Comparison of ENCODE assay signal across 24 mouse cellular contexts in the genomic region with DNA sequence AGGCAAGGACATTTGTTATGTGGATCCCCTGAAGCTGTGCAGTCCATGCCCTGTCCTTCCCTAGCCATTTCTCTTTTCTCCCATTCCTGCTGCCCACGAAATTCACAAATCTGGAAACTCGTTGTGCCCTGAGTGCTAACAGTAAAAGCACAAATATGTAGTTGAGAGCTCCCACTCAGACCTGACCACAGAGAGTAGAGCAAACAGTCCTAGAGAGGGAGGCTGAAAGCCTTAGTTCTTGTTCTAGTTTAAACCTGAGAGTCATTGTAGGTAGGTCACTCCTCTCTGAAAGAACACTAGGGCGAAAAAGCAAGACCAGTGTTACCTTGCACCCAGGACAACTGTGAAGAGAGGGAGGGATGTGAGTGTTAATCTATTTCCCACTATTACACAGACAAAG.
DNase-seq lines count a peak whose midpoint lies in the region; ATAC-seq and TF ChIP-seq lines count a peak whose summit lies in the region.
"Had no signal": no experiment of that assay in that cellular context is flagged by ENCODE, and none has a peak within 500 bp of the region (broad histone marks: within the 10 kb centered on the region; RNA-seq: fewer than 3 reads in every experiment).

No protein-coding gene starts in this region.

- no peak overlapping the region for H3K27ac ChIP-seq in lung, embryonic 15.5 days
- H3K27ac ChIP-seq in lung, embryonic 16.5 days (ENCODE audit: low read length), result no peak overlapping the region
- H3K27ac ChIP-seq: embryonic facial prominence, embryonic 13.5 days; embryonic facial prominence, embryonic 15.5 days; forebrain, embryonic 10.5 days; forebrain, embryonic 12.5 days had no signal

- no peak overlapping the region for H3K4me3 ChIP-seq in lung, adult 2 months (replicated peaks; ENCODE audit: extremely low read depth, low read depth, low read length)
- no peak overlapping the region for H3K4me3 ChIP-seq in lung, embryonic 15.5 days
- no peak overlapping the region for H3K4me3 ChIP-seq in lung, embryonic 16.5 days (ENCODE audit: low read length)
- H3K4me3 ChIP-seq: embryonic facial prominence, embryonic 13.5 days; embryonic facial prominence, embryonic 15.5 days; erythroblast, embryonic 14.5 days; forebrain, embryonic 10.5 days; forebrain, embryonic 12.5 days had no signal

- no peak overlapping the region for H3K4me2 ChIP-seq in lung, embryonic 15.5 days
- H3K4me2 ChIP-seq in lung, embryonic 16.5 days (ENCODE audit: low read depth, low read length), result no peak overlapping the region
- H3K4me2 ChIP-seq: embryonic facial prominence, embryonic 13.5 days; embryonic facial prominence, embryonic 15.5 days; forebrain, embryonic 12.5 days had no signal

- no peaks in the 10 kb centered on the region for H3K36me3 ChIP-seq in lung, embryonic 15.5 days
- no peaks in the 10 kb centered on the region for H3K36me3 ChIP-seq in lung, embryonic 16.5 days (ENCODE audit: control insufficient read depth, insufficient read depth, low read length)
- H3K36me3 ChIP-seq: embryonic facial prominence, embryonic 13.5 days; embryonic facial prominence, embryonic 15.5 days; forebrain, embryonic 10.5 days; forebrain, embryonic 12.5 days had no signal

- DNase-seq in lung, adult 2 months, result peak; percentile 6
- no peak for DNase-seq in lung, postnatal 10 days
- peak; percentile 34 for DNase-seq in lung, postnatal 25 days (ENCODE audit: low spot score)
- no peak for DNase-seq in urinary bladder, postnatal 4 days (ENCODE audit: low spot score in 2 of 2)
- no peak for DNase-seq in kidney, adult 11 months
- no peak for DNase-seq in spleen, postnatal 36 days (ENCODE audit: low spot score in 2 of 2)
- DNase-seq: adrenal gland, adult 2 months; adrenal gland, postnatal 10 days; adrenal gland, postnatal 25 days; cerebellum, adult 11 months; cerebellum, adult 18-20 months; cerebellum, adult 8-10 months; cerebellum, adult 9-11 months; cerebellum, postnatal 14 days; cerebellum, postnatal 36 days; embryo, embryonic 11 days had no signal

- no peaks in the 10 kb centered on the region for H3K9me3 ChIP-seq in lung, embryonic 15.5 days
- H3K9me3 ChIP-seq in lung, embryonic 16.5 days (ENCODE audit: control insufficient read depth, low read length), result no peaks in the 10 kb centered on the region
- H3K9me3 ChIP-seq: embryonic facial prominence, embryonic 13.5 days; embryonic facial prominence, embryonic 15.5 days; forebrain, embryonic 10.5 days; forebrain, embryonic 12.5 days had no signal

- 0 out of 2 replicates have a peak, but pooled peaks have one; percentile 46 for ATAC-seq in lung, embryonic 15.5 days (ENCODE audit: borderline replicate concordance, extremely low read depth, low FRiP score, low TSS enrichment)
- ATAC-seq in lung, embryonic 16.5 days (ENCODE audit: low read depth), result peak; percentile 86
- ATAC-seq: forebrain, embryonic 14.5 days had no signal

- H3K9ac ChIP-seq in lung, embryonic 15.5 days, result no peak overlapping the region
- no peak overlapping the region for H3K9ac ChIP-seq in lung, embryonic 16.5 days (ENCODE audit: low read length)
- H3K9ac ChIP-seq: embryonic facial prominence, embryonic 13.5 days; embryonic facial prominence, embryonic 15.5 days; forebrain, embryonic 12.5 days had no signal

- 60% methylated on average over 3 of the region's 3 CpGs for WGBS in lung, adult 2 months
- 58% methylated on average over 3 of the region's 3 CpGs for WGBS in lung, embryonic 15.5 days
- WGBS in lung, embryonic 16.5 days, result 56% methylated on average over 3 of the region's 3 CpGs

- no peak for TF ChIP-seq CTCF in lung, adult 2 months (IDR thresholded peaks at IDR 0.05; ENCODE audit: insufficient read depth, low read length)

- H3K4me1 ChIP-seq in lung, adult 2 months (ENCODE audit: control insufficient read depth, insufficient read depth, low read length), result no peaks in the 10 kb centered on the region; the same call in 1 of the 2 replicates
- no peaks in the 10 kb centered on the region for H3K4me1 ChIP-seq in lung, embryonic 15.5 days
- no peaks in the 10 kb centered on the region; the same call in 1 of the 2 replicates for H3K4me1 ChIP-seq in lung, embryonic 16.5 days (replicated peaks; ENCODE audit: control insufficient read depth, insufficient read depth, low read length)
- H3K4me1 ChIP-seq: embryonic facial prominence, embryonic 15.5 days had no signal

- H3K27me3 ChIP-seq in lung, embryonic 15.5 days, result no peaks in the 10 kb centered on the region
- H3K27me3 ChIP-seq in lung, embryonic 16.5 days (ENCODE audit: control insufficient read depth, insufficient read depth, low read depth, low read length), result no peaks in the 10 kb centered on the region
- H3K27me3 ChIP-seq: embryonic facial prominence, embryonic 13.5 days; embryonic facial prominence, embryonic 15.5 days; forebrain, embryonic 12.5 days had no signal

- no peak for TF ChIP-seq POLR2A in lung, adult 2 months (IDR thresholded peaks at IDR 0.05; ENCODE audit: borderline replicate concordance, extremely low read depth, low read depth, low read length)

Comparison
In these comparisons a context has a peak if more than half of its experiments do, and no peak if none do; other contexts are left out.
1. DNase-seq: peak in lung, adult 2 months (single experiment) and lung, postnatal 25 days (single experiment); none in lung, postnatal 10 days (single experiment), urinary bladder, postnatal 4 days (0 of 2), kidney, adult 11 months (single experiment) and spleen, postnatal 36 days (0 of 2).